Mouse (Mus musculus): ENCODE results near the gene Psmd1. TPM values are rescaled to one million over a fixed set of nuclear protein-coding genes. Genes with fewer than 3 reads are reported as not detected.

Psmd1 gene
- total RNA-seq, 2 experiments from 2014 or later: 111 to 140 TPM

DNA sequence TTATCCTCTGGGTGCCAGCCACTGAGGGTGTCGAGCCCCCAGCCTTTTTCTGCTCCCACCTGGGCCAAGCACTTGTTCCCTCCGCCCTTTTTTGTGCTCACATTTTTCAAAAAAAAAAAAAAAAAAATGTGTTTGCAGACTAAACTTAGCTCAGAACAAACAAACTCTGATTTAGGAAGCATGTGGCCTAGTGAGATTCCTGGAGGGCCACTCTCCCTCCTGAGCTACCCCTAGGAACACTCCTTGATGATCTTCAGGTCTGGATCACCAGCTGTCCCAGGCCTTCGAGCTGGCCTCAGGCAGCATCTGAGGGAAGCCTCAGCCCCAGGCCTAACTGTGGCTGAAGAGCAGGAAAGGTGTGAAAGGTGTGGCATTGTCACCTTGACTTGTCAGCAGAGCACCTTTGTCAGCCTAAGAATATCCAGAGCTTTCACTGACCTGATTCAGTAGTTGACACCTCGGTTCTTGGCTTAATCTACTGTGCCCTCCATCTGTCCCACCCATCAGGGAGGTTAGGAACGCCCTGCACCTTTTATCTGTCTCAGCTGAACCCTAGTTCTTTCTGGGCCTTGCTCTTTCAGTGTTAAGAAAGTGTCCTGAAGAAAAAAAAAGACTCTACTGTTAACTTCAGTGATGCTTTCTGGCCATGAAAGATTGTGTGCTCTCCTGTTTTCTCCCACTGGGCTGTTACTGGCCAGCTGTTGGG is 118.0 kb downstream of the Psmd1 start:
- no peak overlapping the region for H3K27ac ChIP-seq
- no peak overlapping the region for H3K4me3 ChIP-seq
- TF ChIP-seq CTCF (IDR thresholded peaks at IDR 0.05): no peak
- DNase-seq: no peak
- intact Hi-C loops (cut with DNase I): no loop called here

DNA sequence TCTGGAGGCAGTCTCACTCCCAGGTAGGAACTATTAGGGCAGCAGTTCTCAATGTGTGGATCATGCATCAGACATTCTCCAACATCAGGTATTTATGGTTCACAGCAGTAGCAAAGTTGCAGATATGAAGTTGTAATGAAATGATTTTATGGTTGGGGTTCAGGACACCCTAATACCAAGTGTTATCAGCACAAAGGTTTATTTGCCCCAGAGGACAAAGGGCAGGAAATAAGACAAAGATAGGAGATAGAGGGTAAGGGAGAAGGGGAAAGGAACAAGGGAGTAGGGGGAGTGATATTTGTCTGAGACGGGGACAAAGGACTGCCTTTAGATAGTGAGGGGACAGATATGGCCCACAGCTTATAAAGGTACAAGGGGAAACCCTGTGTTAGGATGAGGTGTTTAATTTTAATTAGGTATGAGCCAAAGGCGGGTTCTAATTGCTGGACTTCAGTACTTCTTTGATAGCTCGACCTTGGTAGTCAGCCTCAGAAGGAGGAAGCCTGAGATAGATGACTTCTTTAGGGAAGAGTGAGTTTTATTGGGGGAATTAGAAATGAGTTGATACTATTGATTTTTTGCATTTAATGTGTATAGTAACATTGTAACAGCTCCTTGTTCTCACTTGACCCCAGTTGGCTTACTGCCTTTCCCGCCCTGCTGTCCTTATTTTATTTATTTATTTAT is 119.5 kb downstream of the Psmd1 start:
- no peak for TF ChIP-seq CTCF (IDR thresholded peaks at IDR 0.05)

DNA sequence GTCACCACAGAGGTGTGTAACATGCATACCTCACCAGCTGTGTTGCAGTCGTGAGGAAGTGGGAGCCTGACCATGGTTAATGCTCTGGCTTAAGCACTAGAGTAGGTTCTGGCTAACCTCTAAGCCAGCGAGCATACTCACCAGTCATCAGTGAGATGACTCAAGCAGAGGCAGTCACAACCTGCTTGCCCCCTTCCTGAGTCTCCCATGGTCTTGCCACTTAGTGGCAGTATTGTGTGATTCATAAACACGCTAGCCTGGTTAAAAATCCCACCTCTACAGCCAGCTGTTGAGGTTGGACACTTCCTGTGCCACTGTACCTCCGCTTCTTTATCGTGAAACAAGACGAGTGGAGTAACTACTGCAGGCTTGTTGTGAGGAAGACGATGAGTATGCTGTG is 122.6 kb downstream of the Psmd1 start:
- H3K4me3 ChIP-seq: no peak overlapping the region
- intact Hi-C loops (cut with DNase I): no loop called here
- TF ChIP-seq CTCF (IDR thresholded peaks at IDR 0.05): no peak
- no peak overlapping the region for H3K27ac ChIP-seq
- no peak for DNase-seq

More for the DNA sequence above, 119.5 kb downstream of the Psmd1 start:
- Histone ChIP-seq H3K27ac (no peak overlapping the region), H3K4me3 (no peak overlapping the region)
- intact Hi-C loops (cut with DNase I): no loop called here
- DNase-seq: no peak

DNA sequence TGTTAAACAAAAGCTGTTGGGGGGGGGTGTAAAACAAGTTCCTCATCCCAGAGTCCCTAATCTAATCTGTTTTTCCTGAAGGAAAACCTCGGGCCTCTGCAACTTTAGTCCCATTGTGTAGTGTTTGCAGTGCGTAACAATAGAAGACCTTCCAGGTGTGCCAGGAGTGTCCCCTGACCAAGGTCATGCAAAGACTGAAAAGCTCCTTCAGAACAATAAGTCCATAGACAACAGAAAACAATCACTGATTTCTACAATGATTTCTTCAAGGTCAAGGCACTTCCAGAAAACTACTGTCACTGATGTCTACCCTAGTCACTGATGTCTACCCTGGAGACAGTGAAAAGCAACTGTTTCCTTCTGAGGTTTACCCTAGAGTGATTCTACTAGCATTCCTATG is 123.7 kb downstream of the Psmd1 start:
- no peak for DNase-seq
- Histone ChIP-seq H3K4me3 (no peak overlapping the region), H3K27ac (no peak overlapping the region)
- TF ChIP-seq CTCF (IDR thresholded peaks at IDR 0.05): no peak
- intact Hi-C loops (cut with DNase I): no loop called here

DNA sequence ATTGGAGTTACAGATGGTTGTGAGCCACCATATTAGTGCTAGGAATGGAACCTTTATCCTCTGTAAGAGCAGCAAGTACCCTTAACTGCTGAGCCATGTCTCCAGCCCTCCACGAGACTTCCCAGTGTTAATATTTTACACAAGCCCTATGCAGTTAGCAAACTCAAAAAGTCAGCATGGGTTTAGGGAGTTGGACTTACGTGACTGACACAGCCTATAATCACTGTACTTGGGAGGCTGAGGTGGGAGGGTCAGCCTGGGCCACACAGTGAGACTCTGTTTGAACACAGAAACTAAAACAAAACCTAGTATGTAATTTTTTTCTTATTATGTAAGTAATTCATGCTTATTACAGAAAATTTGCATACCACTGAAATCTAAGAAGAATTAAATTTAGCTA is 124.1 kb downstream of the Psmd1 start:
- no peak for TF ChIP-seq CTCF (IDR thresholded peaks at IDR 0.05)

More for the DNA sequence above, 124.1 kb downstream of the Psmd1 start:
- intact Hi-C loops (cut with DNase I): no loop called here
- Histone ChIP-seq H3K27ac (no peak overlapping the region), H3K4me3 (no peak overlapping the region)
- DNase-seq: no peak

Other genes starting within 250 kb of the Psmd1 start
- gene Itm2c, start 170.1 kb upstream of the Psmd1 start, total RNA-seq (2021): 10 to 100 TPM; 22.3 to 23.1 TPM
- gene 4933407L21Rik, start 135.9 kb upstream of the Psmd1 start, total RNA-seq (2021): under 1 TPM in 1 of 2 experiments, not detected in 1; 0.36 TPM
- gene Gpr55, start 103.4 kb upstream of the Psmd1 start, total RNA-seq (2021): not detected
- gene Spata3, start 47.6 kb upstream of the Psmd1 start, total RNA-seq (2021): not detected
- gene 2810459M11Rik, start 18.5 kb upstream of the Psmd1 start, total RNA-seq (2021): under 1 TPM in 1 of 2 experiments, not detected in 1; 0.10 TPM
- gene Htr2b, start 47.6 kb downstream of the Psmd1 start, total RNA-seq (2021): not detected
- under 1 TPM in 1 of 2 experiments, not detected in 1; 0.97 TPM for gene Gm21972, start 69.2 kb downstream of the Psmd1 start, total RNA-seq (2021)
- gene Armc9, start 90.4 kb downstream of the Psmd1 start, total RNA-seq (2021): 1 to 10 TPM; 2.0 to 2.1 TPM
- gene B3gnt7, start 238.4 kb downstream of the Psmd1 start, total RNA-seq (2021): not detected

Measured in gastrocnemius, adult 2 months (tissue).